Mouse (Mus musculus) MEL (cell line): ENCODE measurements around the gene Gm5799.
"Not testable (repeated sequence)": the region's sequence is repeated elsewhere in the genome, so short reads cannot be mapped to it uniquely, and the experiment has no call there.

ENCODE experiments used
- CTCF ChIP-seq, 3 experiments: IDR thresholded peaks in 2 of 3; conservative IDR thresholded peaks in 1 of 3; 2 replicates each; pipeline ENCODE4 v1.5.1; 2011 to 2012; ENCODE audit warnings: low read length in 3 of 3, low read depth in 2 of 3, mild to moderate bottlenecking in 2 of 3, improper control_type of control experiment in 1 of 3, inconsistent platforms in 1 of 3, mixed read lengths in 1 of 3, moderate library complexity in 1 of 3; ENCODE audit not compliant: control insufficient read depth in 1 of 3, insufficient read depth in 1 of 3, poor library complexity in 1 of 3, severe bottlenecking in 1 of 3
- EP300 ChIP-seq, 2 experiments: IDR thresholded peaks; 2 replicates each; pipeline ENCODE4 v1.6.1; 2011; ENCODE audit warnings: improper control_type of control experiment in 2 of 2, low read length in 2 of 2, low read depth in 1 of 2, mild to moderate bottlenecking in 1 of 2
- NRF1 ChIP-seq: IDR thresholded peaks from 2 replicates; pipeline ENCODE4 v1.6.1; 2014; ENCODE audit warnings: low read depth, mild to moderate bottlenecking, inconsistent platforms, low read length, improper control_type of control experiment, moderate library complexity; ENCODE audit not compliant: poor library complexity, insufficient read depth, severe bottlenecking
- RCOR1 ChIP-seq: IDR thresholded peaks from 2 replicates; pipeline ENCODE4 v1.6.1; 2012; ENCODE audit warnings: low read depth, mild to moderate bottlenecking, inconsistent platforms, low read length, improper control_type of control experiment
- USF2 ChIP-seq, 2 experiments: IDR thresholded peaks; 2 replicates each; pipeline ENCODE4 v1.6.1; 2011 to 2012; ENCODE audit warnings: improper control_type of control experiment in 2 of 2, low read length in 2 of 2, borderline replicate concordance in 1 of 2, inconsistent platforms in 1 of 2, low read depth in 1 of 2, mild to moderate bottlenecking in 1 of 2; ENCODE audit not compliant: insufficient read depth in 1 of 2
- ZKSCAN1 ChIP-seq: IDR thresholded peaks from 2 replicates; pipeline ENCODE4 v1.6.1; 2012; ENCODE audit warnings: low read depth, mild to moderate bottlenecking, inconsistent platforms, low read length, improper control_type of control experiment, moderate library complexity

- TF ChIP-seq USF2 (IDR thresholded peaks at IDR 0.05; ENCODE audit: borderline replicate concordance in 1 of 2, insufficient read depth in 1 of 2, low read depth in 1 of 2, low read length in 2 of 2); ZKSCAN1; RCOR1; CTCF (IDR thresholded peaks at IDR 0.05 in 2 of 3, conservative IDR thresholded peaks at IDR 0.05 in 1 of 3; ENCODE audit: control insufficient read depth in 1 of 3, insufficient read depth in 1 of 3, low read depth in 2 of 3, low read length in 3 of 3, poor library complexity in 1 of 3, severe bottlenecking in 1 of 3); EP300 (IDR thresholded peaks at IDR 0.05; ENCODE audit: low read depth in 1 of 2, low read length in 2 of 2); NRF1: not testable (repeated sequence)
Observed at GRCm38 (mm10) chr14:43546281-43546680, 2.9 kb downstream of the Gm5799 start.
